Mouse (Mus musculus) pancreas, adult 10 weeks (tissue): ENCODE data around the gene Vmn2r102. TPM values are rescaled to one million over a fixed set of nuclear protein-coding genes. Genes with fewer than 3 reads are reported as not detected.

Experiments
- polyA plus RNA-seq: library from polyadenylated mRNA; stranded (reverse); fragments of 350-450 nt; fragmentation: Illumina TruSeq; extraction: RNeasy Lipid Tissue Mini Kit (QIAGEN cat#74804); gene quantifications from one replicate; pipeline ENCODE4 v1.2.3, GENCODE M21; 2015; ENCODE audit warnings: low read depth, low replicate concordance; ENCODE audit not compliant: insufficient read depth

Gene Vmn2r102
- polyA plus RNA-seq, result not detected

DNA sequence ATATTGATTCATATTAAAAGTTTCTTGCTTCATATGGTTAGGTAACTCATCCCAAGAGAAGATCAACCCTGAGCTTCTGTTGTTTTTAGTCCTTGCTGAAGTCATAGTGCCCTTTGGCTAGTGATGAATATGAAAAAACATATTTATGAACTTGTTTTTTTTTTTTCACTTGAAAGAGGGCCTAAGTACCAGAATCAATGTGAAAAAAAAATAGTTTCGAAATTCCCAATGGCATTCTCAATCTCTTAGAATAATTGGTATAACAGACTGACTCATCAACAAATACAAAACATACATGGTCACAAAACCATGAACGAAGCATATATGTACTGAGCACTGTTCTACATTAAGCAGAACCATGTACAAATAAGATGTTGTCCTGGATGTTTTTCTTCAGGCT is at the start of gene Vmn2r102:
Gene Vmn2r102, plus strand, starts transcription at position 301 of the 400 bp plus-strand sequence.

Other genes starting within 250 kb of the Vmn2r102 start
- gene Vmn2r100, start 155.6 kb upstream of the Vmn2r102 start, polyA plus RNA-seq, result not detected
- gene Vmn2r101, start 83.1 kb upstream of the Vmn2r102 start, polyA plus RNA-seq, result not detected
- not detected for gene Vmn2r103, start 113.0 kb downstream of the Vmn2r102 start, polyA plus RNA-seq